Mouse (Mus musculus): Measurements from ENCODE around the gene Lrrc58.

DNA sequence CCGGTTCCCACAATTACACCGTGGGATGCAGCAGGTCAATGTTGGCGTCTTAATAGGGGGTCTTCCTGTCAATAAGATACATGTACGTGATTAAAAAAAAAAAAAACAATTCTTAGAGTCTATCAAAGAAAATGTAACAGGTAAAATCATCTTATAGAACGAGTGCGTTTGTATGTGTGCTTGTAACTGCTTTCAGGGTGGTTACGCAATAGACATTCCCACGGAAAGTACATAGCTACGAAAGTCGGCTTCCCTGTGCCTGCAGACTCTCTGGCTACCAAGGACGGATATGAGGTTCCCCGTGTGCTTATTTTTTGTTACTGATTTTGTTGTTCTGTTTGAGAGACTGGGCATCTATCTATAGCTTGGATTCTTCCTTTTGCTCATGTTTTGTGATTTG is 24.4 kb upstream of the Lrrc58 start:
- TF ChIP-seq HCFC1 (IDR thresholded peaks at IDR 0.05; ENCODE audit: borderline replicate concordance, insufficient read depth, low read length), result no peak
- TF ChIP-seq CHD2 (IDR thresholded peaks at IDR 0.05; ENCODE audit: low read depth, low read length), result no peak
- no peak for TF ChIP-seq MAFK (IDR thresholded peaks at IDR 0.05; ENCODE audit: insufficient read depth, low read depth, low read length)
